Mouse (Mus musculus): Measurements from ENCODE around the gene Dscam.

Dscam gene

DNA sequence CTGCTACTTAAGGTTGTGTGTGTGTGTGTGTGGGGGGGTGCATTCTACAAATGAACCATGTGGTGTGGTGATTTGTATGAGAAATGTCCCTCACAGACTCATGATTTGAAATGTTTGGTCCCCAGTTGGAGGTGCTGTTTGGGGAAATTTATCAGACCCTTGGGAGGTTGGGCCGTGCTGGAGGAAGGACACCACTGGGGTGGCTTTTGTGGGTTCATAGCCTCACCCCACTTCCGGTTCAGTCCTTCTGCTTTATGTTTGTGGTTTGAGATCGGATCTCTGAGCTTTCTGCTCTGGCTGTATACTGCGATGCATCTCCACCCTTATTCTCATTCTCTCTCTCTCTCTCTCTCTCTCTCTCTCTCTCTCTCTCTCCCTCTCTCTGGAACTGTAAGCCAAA is 516.5 kb downstream of the Dscam start:
- DNase-seq (ENCODE audit: low spot score) = no peak

DNA sequence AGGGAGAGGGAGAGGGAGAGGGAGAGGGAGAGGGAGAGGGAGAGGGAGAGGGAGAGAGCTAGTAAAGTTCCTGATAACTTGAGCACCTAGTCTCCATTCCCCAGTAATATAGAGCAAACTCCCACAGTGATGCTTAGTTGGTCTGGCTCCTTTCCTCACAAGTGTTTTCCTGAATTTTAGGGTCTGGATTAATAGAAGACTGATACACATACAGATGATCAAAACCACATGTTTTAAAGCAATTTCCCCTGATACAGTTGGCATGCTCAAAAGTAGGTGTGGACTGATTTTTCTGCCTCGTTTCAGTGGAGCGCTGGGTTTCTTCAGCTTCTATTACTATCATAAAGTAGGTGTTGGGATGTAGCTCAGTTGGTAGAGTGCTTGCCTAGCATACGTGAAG is 519.1 kb downstream of the Dscam start:
- no peak for DNase-seq (ENCODE audit: low spot score)

- DNase-seq (ENCODE audit: low spot score) = no peak
Measured at GRCm38 (mm10) chr16:96640101-96640500, 530.5 kb downstream of the Dscam start.

DNA sequence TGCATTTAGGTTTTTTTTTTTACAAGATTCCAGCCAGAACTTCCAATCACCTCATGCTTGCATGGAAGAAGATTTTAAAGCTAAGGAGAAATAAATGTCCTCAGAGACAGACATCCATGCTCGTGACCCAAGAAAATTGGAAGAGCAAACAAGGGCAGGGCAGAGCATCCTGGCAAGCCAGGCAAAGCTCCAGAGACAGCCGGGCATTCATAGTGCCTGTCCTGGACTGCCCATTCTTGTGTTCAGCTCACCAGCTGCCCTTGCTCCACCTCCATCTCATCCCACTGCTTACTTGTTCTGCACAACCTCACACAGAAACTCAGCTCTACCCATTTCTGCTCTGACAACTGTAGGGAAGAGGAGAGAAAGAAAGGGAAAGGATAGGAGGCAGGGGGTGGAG is 534.6 kb downstream of the Dscam start:
- DNase-seq (ENCODE audit: low spot score) = no peak

- DNase-seq (ENCODE audit: low spot score) = no peak
Measured at GRCm38 (mm10) chr16:96634791-96635143, 535.8 kb downstream of the Dscam start.

GRCm38 (mm10) chr16:96634097-96634790 is 536.3 kb downstream of the Dscam start:
- no peak for DNase-seq (ENCODE audit: low spot score)

DNA sequence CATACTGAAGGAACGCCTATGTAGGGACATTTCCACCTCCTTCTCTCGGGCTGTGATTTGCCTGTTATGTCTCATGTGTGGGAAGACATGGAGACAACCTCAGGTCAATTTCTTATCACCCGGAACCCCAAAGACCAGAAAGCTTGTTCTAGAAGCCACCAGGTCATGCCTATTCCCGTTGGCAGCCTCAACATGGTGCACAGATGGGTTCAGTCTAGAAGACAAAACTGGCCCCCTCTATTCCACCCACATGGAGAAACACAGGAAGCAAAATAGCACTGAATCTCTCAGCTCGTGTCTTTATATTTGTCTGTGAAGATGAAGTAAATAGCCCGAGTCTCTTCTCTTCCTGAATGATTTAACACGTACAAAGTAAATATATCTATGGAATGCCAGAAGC is 540.3 kb downstream of the Dscam start:
- no peak for DNase-seq (ENCODE audit: low spot score)

GRCm38 (mm10) chr16:96629623-96630022 is 540.9 kb downstream of the Dscam start:
- DNase-seq (ENCODE audit: low spot score) = no peak

GRCm38 (mm10) chr16:96625468-96625867 is 545.1 kb downstream of the Dscam start:
- no peak for DNase-seq (ENCODE audit: low spot score)

DNA sequence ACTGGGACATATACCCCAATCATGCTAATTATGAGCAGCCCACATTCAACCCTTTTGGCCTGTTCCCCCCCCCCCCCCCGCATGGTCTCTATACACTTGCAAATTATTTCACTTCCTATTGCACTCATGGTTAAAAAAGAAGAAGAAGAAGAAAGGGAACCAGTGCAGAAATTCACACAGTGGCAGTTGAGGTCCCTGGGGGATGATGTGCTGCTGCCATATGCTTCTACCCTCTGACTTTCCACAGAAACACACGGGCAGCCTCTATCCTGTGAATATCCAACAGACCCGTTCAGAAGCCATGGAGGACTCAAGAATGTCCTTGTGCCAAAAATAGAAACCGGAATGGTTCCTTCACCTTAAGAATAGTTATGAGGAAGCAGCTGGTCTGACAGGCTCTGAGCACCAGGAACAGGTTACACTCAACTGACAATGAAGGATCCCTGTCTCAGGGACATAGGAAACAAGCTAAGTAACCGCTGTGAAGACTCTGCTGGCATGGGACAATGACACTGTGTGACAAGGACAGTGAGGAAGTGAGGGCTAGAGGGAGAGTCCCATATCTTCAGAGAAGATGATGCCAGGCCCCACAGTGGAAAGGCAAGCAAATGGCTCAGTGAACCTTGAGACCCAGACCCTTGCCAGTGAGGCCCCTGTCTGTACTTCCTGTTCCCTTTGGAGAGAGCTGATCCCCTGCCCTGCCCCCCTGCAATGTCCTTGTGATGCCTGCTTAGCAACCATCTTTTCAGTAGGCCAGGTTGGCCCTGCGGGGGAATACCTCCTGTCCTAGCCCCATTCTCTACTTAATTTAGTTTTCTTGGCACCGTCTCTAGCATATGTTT is 545.8 kb downstream of the Dscam start:
- DNase-seq (ENCODE audit: low spot score) = no peak

GRCm38 (mm10) chr16:96620861-96621260 is 549.7 kb downstream of the Dscam start:
- DNase-seq (ENCODE audit: low spot score) = no peak

DNA sequence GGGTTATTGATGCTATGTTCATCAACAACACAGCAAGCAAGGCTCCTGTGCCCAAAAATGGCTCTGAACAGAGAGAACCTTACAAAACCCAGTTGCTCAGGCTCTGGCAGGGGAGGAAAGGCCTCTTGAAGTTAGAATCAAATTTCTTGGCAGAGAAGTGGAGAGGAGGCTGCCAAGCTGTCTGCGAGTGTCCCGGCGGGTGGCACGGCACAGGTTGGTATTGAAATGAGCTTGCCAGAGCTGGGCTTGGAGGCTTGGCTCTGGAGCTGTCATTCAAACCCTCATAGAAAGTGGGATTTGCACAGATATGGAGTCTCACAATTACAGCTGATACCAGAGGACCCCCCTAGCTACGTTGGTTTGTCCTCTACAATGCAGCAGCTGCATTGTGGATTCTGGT is 550.1 kb downstream of the Dscam start:
- DNase-seq (ENCODE audit: low spot score) = no peak

- DNase-seq (ENCODE audit: low spot score) = no peak
Measured at GRCm38 (mm10) chr16:96617772-96618171, 552.8 kb downstream of the Dscam start.

DNA sequence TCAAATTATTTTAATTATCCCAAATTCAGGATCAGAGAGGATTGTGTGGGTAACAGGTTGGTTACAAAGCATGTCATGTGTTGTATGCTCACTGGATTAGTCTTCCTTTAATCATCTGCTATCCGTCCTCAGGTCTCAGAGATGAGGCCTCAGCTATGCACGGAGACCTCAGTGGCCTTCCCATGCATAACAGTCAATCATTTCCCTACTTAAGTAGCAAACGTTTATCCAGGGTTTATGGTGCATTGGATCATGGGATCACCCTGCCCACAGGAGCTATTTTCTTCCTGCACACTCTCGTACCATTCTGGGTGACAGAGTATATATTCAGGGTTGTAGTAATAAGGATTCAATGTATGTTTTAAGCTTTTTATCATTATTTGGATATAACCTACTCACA is 557.3 kb downstream of the Dscam start:
- no peak for DNase-seq (ENCODE audit: low spot score)

DNA sequence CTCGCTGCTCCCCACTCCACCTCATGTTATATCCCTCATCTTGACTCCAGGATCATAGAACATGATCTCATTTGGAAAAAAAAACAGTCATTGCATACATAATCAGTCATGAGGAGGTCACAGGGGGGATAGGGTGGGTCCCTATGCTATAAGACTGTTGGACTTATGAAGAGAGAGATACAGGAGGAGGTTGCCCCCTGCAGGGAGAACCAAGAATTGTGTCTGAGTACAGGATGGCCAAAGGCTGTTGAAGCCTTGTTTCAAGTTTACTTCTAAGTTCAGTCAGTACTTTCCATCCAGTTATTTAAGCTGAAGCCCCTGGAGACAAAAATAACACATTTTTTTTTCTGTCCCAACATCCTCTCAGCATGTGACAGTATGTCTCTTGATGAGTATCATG is 559.7 kb downstream of the Dscam start:
- peak; percentile 68 for DNase-seq (ENCODE audit: low spot score)

- no peak for DNase-seq (ENCODE audit: low spot score)
Measured at GRCm38 (mm10) chr16:96602206-96602605, 568.3 kb downstream of the Dscam start.

DNA sequence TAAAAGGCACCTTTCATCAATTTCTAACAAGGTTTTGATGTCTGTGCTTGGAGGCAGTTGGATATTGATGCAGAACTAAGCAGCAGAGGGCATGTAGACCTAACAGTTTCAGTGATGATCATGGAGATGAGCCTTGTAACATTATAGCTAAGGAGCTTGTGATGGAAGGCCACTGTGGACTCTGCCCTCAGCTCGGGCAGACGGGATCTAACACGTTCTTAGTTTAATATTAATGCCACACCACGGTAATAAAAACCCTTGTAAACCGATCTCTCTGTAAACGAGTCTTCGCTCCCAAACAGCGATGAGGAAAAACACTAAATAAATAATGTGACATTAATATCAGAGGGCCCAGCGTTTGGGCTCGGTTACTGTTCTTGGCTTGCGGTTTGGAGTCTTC is 569.8 kb downstream of the Dscam start:
- DNase-seq (ENCODE audit: low spot score) = no peak

- DNase-seq (ENCODE audit: low spot score) = no peak
Measured at GRCm38 (mm10) chr16:96599401-96600060, 571.0 kb downstream of the Dscam start.

DNA sequence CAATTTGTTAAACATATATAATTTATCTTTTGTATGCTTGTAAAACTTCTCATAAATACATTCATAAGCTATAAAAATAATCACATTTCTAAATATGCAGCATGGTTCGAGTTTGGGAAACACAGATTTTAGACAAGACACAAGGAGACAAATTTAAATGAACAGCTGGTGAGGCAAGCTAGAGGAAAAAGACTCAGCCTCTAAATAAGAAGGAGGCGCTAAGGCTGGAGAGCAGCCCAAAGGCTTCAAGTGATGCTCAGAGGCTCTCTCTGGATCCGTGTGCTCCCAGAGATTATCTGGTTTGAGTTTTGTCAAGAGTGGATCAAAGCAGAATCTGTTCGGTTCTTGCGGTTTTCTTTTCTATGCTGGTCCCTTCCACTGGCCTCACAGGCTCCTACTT is 594.7 kb downstream of the Dscam start:
- DNase-seq (ENCODE audit: low spot score) = no peak

- DNase-seq (ENCODE audit: low spot score) = no peak
Measured at GRCm38 (mm10) chr16:96567428-96567827, 603.1 kb downstream of the Dscam start.

- no peak for DNase-seq (ENCODE audit: low spot score)
Measured at GRCm38 (mm10) chr16:96563350-96564257, 606.9 kb downstream of the Dscam start.

GRCm38 (mm10) chr16:96559796-96560195 is 610.8 kb downstream of the Dscam start:
- DNase-seq (ENCODE audit: low spot score) = no peak
